Mouse (Mus musculus) embryonic facial prominence, embryonic 10.5 days (tissue): ENCODE measurements around the gene Vti1a. TPM values are rescaled to one million over a fixed set of nuclear protein-coding genes. Genes with fewer than 3 reads are reported as not detected.

Experiments used
- DNase-seq: peaks from one replicate; pipeline ENCODE4 v3.0.0-alpha.2; 2017; ENCODE audit warnings: low spot score
- H3K27ac ChIP-seq: fragments of 300-500 bp; sonication (generic); replicated peaks from 2 replicates; pipeline ENCODE4 v1.5.1; 2016; ENCODE audit warnings: mild to moderate bottlenecking
- H3K27me3 ChIP-seq: fragments of 300-500 bp; sonication (generic); replicated peaks from 2 replicates; pipeline ENCODE4 v1.6.1; 2016; ENCODE audit warnings: low read depth, mild to moderate bottlenecking; ENCODE audit not compliant: poor library complexity, severe bottlenecking
- H3K36me3 ChIP-seq: fragments of 300-500 bp; sonication (generic); replicated peaks from 2 replicates; pipeline ENCODE4 v1.6.1; 2016; ENCODE audit warnings: mild to moderate bottlenecking, moderate library complexity
- H3K4me1 ChIP-seq: fragments of 300-500 bp; sonication (generic); 2 replicates; pipeline ENCODE4 v1.6.1; 2016
- H3K4me3 ChIP-seq: fragments of 300-500 bp; sonication (generic); 2 replicates; pipeline ENCODE4 v1.5.1; 2016; ENCODE audit warnings: mild to moderate bottlenecking, moderate library complexity
- H3K9me3 ChIP-seq: fragments of 300-500 bp; sonication (generic); 2 replicates; pipeline ENCODE4 v1.6.1; 2016; ENCODE audit warnings: mild to moderate bottlenecking
- WGBS: fragments of 180-500 bp; shearing (Covaris S2); methylation state at CpG from one replicate; pipeline ENCODE4 v1.1.7; 2016; 5-methylcytosine and 5-hydroxymethylcytosine counted together
- polyA plus RNA-seq: library from polyadenylated mRNA; unstranded; fragments of >200 nt; fragmentation: Nextera tagmentation; extraction: Ambion mirVana; gene quantifications from 2 replicates; pipeline ENCODE4 v1.2.1, GENCODE M21; 2016

Gene Vti1a
- polyA plus RNA-seq, 1 experiment from 2014 or later, result 31.2 TPM

GRCm38 (mm10) chr19:55293175-55293574 is 22.9 kb upstream of the Vti1a start:
- Histone ChIP-seq H3K27ac (no peak overlapping the region), H3K9me3 (no peaks in the 10 kb centered on the region), H3K4me3 (no peak overlapping the region), H3K4me1 (no peaks in the 10 kb centered on the region), H3K27me3 (no peaks in the 10 kb centered on the region), H3K36me3 (peaks cover 65% of the 10 kb centered on the region)
- 40% methylated on average over 4 of the region's 4 CpGs for WGBS
- no peak for DNase-seq

- Histone ChIP-seq H3K4me3 (no peak overlapping the region), H3K36me3 (peaks cover 64% of the 10 kb centered on the region), H3K9me3 (no peaks in the 10 kb centered on the region), H3K4me1 (no peaks in the 10 kb centered on the region), H3K27ac (no peak overlapping the region), H3K27me3 (no peaks in the 10 kb centered on the region)
- DNase-seq, result no peak
- WGBS, result 94% methylated on average over 9 of the region's 9 CpGs
Measured at GRCm38 (mm10) chr19:55295075-55295474, 21.0 kb upstream of the Vti1a start.

DNA sequence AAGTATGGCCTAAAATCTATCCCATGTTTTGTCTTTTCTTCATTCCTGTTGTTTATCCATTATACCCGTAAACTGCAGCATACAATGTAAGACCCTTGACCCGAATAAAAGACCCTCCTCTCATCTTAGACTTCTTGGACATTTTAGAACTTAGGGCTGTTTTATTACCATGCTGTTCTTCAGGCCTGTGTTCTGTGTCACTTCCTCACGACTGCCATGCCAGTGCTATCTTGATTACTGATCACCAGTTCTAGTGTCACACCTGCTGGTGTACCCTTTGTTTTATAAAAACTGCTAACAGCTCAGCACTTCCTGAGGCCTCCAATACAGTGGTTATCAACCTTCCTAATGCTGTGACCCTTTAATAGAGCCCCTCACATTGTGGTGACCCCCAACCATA is 20.5 kb upstream of the Vti1a start:
- Histone ChIP-seq H3K36me3 (peaks cover 64% of the 10 kb centered on the region), H3K9me3 (no peaks in the 10 kb centered on the region), H3K27me3 (no peaks in the 10 kb centered on the region), H3K4me3 (no peak overlapping the region), H3K4me1 (no peaks in the 10 kb centered on the region), H3K27ac (no peak overlapping the region)
- WGBS, result 89% methylated on average over 3 of the region's 3 CpGs
- no peak for DNase-seq

GRCm38 (mm10) chr19:55296301-55296700 is 19.8 kb upstream of the Vti1a start:
- H3K4me3 ChIP-seq, result no peak overlapping the region
- no peaks in the 10 kb centered on the region for H3K9me3 ChIP-seq
- no peak for DNase-seq
- no peak overlapping the region for H3K27ac ChIP-seq
- no peaks in the 10 kb centered on the region for H3K4me1 ChIP-seq
- H3K27me3 ChIP-seq, result no peaks in the 10 kb centered on the region
- 91% methylated on average over 2 of the region's 2 CpGs for WGBS
- peaks cover 65% of the 10 kb centered on the region for H3K36me3 ChIP-seq

GRCm38 (mm10) chr19:55297489-55297888 is 18.6 kb upstream of the Vti1a start:
- Histone ChIP-seq H3K36me3 (peaks cover 76% of the 10 kb centered on the region), H3K4me1 (no peaks in the 10 kb centered on the region), H3K4me3 (no peak overlapping the region), H3K9me3 (no peaks in the 10 kb centered on the region), H3K27ac (no peak overlapping the region), H3K27me3 (no peaks in the 10 kb centered on the region)
- no peak for DNase-seq
- 93% methylated on average over 2 of the region's 2 CpGs for WGBS

DNA sequence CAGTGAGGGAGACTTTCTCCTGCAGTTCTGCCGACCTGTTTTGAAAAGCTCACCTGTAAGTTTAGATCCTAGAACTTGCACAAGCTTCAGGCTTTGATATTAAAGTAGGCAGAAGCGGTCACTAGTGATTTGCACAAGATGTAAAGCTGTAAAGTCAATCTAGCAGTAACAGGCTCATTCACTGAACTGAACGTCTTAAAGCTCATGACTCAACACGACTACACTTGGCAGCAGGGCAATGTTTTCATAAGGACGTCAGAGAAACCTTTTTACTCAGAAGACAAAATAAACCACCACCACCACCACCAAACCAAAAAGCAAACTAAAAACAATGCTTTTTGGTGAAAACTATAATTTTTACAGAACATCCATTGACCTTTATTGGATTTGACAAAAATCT is 18.1 kb upstream of the Vti1a start:
- Histone ChIP-seq H3K4me1 (no peaks in the 10 kb centered on the region), H3K9me3 (no peaks in the 10 kb centered on the region), H3K36me3 (peaks cover 81% of the 10 kb centered on the region), H3K4me3 (no peak overlapping the region), H3K27me3 (no peaks in the 10 kb centered on the region), H3K27ac (no peak overlapping the region)
- WGBS, result 89% methylated on average over 5 of the region's 5 CpGs
- DNase-seq, result no peak

GRCm38 (mm10) chr19:55299378-55299777 is 16.7 kb upstream of the Vti1a start:
- no peak for DNase-seq
- H3K4me1 ChIP-seq, result no peaks in the 10 kb centered on the region
- no peaks in the 10 kb centered on the region for H3K9me3 ChIP-seq
- H3K27me3 ChIP-seq, result no peaks in the 10 kb centered on the region
- peaks cover 92% of the 10 kb centered on the region for H3K36me3 ChIP-seq
- no peak overlapping the region for H3K27ac ChIP-seq
- no peak overlapping the region for H3K4me3 ChIP-seq
- 93% methylated on average over 1 of the region's 1 CpGs for WGBS

- Histone ChIP-seq H3K27me3 (no peaks in the 10 kb centered on the region), H3K27ac (no peak overlapping the region), H3K4me1 (no peaks in the 10 kb centered on the region), H3K9me3 (no peaks in the 10 kb centered on the region), H3K36me3 (peaks cover 87% of the 10 kb centered on the region), H3K4me3 (no peak overlapping the region)
- no peak for DNase-seq
- WGBS, result 96% methylated on average over 3 of the region's 3 CpGs
Measured at GRCm38 (mm10) chr19:55300525-55300924, 15.6 kb upstream of the Vti1a start.

DNA sequence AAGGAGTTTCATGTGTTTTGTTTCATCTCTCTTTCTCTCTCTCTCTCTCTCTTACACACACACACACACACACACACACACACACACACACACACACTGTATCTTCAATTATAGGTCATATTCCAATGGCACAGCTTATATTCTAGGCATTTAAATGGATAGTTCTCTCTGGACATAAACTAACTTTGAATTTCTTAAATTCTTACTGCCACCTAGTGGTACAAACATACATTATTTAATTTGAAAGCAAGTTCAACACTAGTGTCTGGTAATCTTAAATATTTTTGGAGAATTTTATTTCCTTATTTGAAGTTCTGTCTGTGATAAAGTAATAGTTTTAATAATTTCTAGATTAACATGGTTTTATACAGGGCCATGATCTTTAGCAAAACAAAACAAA is 11.1 kb upstream of the Vti1a start:
- peaks cover 93% of the 10 kb centered on the region for H3K36me3 ChIP-seq
- no peak overlapping the region for H3K4me3 ChIP-seq
- no peak for DNase-seq
- H3K27ac ChIP-seq, result no peak overlapping the region
- H3K9me3 ChIP-seq, result no peaks in the 10 kb centered on the region
- no peaks in the 10 kb centered on the region for H3K4me1 ChIP-seq
- no peaks in the 10 kb centered on the region for H3K27me3 ChIP-seq

GRCm38 (mm10) chr19:55311874-55312273 is 4.2 kb upstream of the Vti1a start:
- peaks cover 64% of the 10 kb centered on the region for H3K36me3 ChIP-seq
- WGBS, result 90% methylated on average over 8 of the region's 8 CpGs
- H3K4me1 ChIP-seq, result peaks cover 19% of the 10 kb centered on the region
- H3K9me3 ChIP-seq, result no peaks in the 10 kb centered on the region
- DNase-seq, result no peak
- no peak overlapping the region for H3K4me3 ChIP-seq
- no peak overlapping the region for H3K27ac ChIP-seq
- H3K27me3 ChIP-seq, result no peaks in the 10 kb centered on the region

GRCm38 (mm10) chr19:55313649-55314048 is 2.4 kb upstream of the Vti1a start:
- H3K27me3 ChIP-seq, result no peaks in the 10 kb centered on the region
- H3K27ac ChIP-seq, result no peak overlapping the region
- H3K4me3 ChIP-seq, result no peak overlapping the region
- no peak for DNase-seq
- peaks cover 46% of the 10 kb centered on the region for H3K36me3 ChIP-seq
- H3K9me3 ChIP-seq, result no peaks in the 10 kb centered on the region
- H3K4me1 ChIP-seq, result peaks cover 22% of the 10 kb centered on the region
- WGBS, result 86% methylated on average over 2 of the region's 2 CpGs

- Histone ChIP-seq H3K9me3 (no peaks in the 10 kb centered on the region), H3K36me3 (peaks cover 27% of the 10 kb centered on the region), H3K4me3 (peak within 1 kb of the TSS; percentile 78), H3K27me3 (no peaks in the 10 kb centered on the region), H3K27ac (peak within 1 kb of the TSS; percentile 90), H3K4me1 (peaks cover 22% of the 10 kb centered on the region)
- DNase-seq, result peak; percentile 84
- under 1% methylated on average over 60 of the region's 60 CpGs for WGBS
Measured at GRCm38 (mm10) chr19:55315452-55316108, 515 bp upstream of the Vti1a start, which contains the start of gene Zdhhc6. Gene Zdhhc6, minus strand, starts transcription at chr19:55316032.

- DNase-seq, result no peak
- H3K27ac ChIP-seq, result no peak overlapping the region
- WGBS, result 68% methylated on average over 10 of the region's 10 CpGs
- no peaks in the 10 kb centered on the region for H3K27me3 ChIP-seq
- H3K4me3 ChIP-seq, result peak overlapping the region; percentile 78
- peaks cover 22% of the 10 kb centered on the region for H3K4me1 ChIP-seq
- H3K36me3 ChIP-seq, result peaks cover 14% of the 10 kb centered on the region
- H3K9me3 ChIP-seq, result no peaks in the 10 kb centered on the region
Measured at GRCm38 (mm10) chr19:55316901-55317300, 806 bp downstream of the Vti1a start.
